Mouse (Mus musculus): ENCODE data around the gene Hoxc9.

GRCm38 (mm10) chr15:102983716-102984115 lies 7.5 kb downstream of the Hoxc9 start:
- TF ChIP-seq CTCF (IDR thresholded peaks at IDR 0.05; ENCODE audit: low read depth, low read length) (no peak), POLR2A (IDR thresholded peaks at IDR 0.05; ENCODE audit: borderline replicate concordance, low read depth, low read length) (no peak)

Measured in bone marrow macrophage, adult 2 months (primary cell).